Mouse (Mus musculus) MEL (cell line): Measurements from ENCODE around the gene Zfp773. TPM values are rescaled to one million over a fixed set of nuclear protein-coding genes. Genes with fewer than 3 reads are reported as not detected.
A peak's percentile ranks its signal among the peaks of the same experiment; 100 is the strongest.
"Not testable (repeated sequence)": the region's sequence is repeated elsewhere in the genome, so short reads cannot be mapped to it uniquely, and the experiment has no call there.

Experiments
- DNase-seq: peaks from one replicate; pipeline ENCODE4 v3.0.0; 2011; ENCODE audit warnings: low read depth, low spot score
- H3K27ac ChIP-seq: 2 replicates; pipeline ENCODE4 v1.5.1; 2012; ENCODE audit warnings: low read depth, mild to moderate bottlenecking, control low read depth, low read length, moderate library complexity; ENCODE audit not compliant: control insufficient read depth
- H3K27me3 ChIP-seq, 2 experiments: fragments of 150-350 bp in 1 of 2; sonication (generic) in 1 of 2; 2 replicates each; pipeline ENCODE4 v1.6.1; 2012; ENCODE audit warnings: low read length in 2 of 2, mild to moderate bottlenecking in 2 of 2, improper control_type of control experiment in 1 of 2, moderate library complexity in 1 of 2; ENCODE audit not compliant: insufficient read depth in 2 of 2, control insufficient read depth in 1 of 2
- H3K36me3 ChIP-seq, 2 experiments: 2 replicates each; pipeline ENCODE4 v1.6.1; 2012 to 2014; ENCODE audit warnings: low read length in 2 of 2, improper control_type of control experiment in 1 of 2, inconsistent platforms in 1 of 2, mild to moderate bottlenecking in 1 of 2; ENCODE audit not compliant: insufficient read depth in 2 of 2, control insufficient read depth in 1 of 2
- H3K4me1 ChIP-seq, 2 experiments: fragments of 150-350 bp in 1 of 2; sonication (generic) in 1 of 2; 2 replicates each; pipeline ENCODE4 v1.6.1; 2012; ENCODE audit warnings: low read length in 2 of 2, improper control_type of control experiment in 1 of 2, mild to moderate bottlenecking in 1 of 2; ENCODE audit not compliant: insufficient read depth in 2 of 2, control insufficient read depth in 1 of 2
- H3K4me3 ChIP-seq, 2 experiments: fragments of 150-350 bp in 1 of 2; sonication (generic) in 1 of 2; 2 replicates each; pipeline ENCODE4 v1.5.1; 2012; ENCODE audit warnings: low read depth in 2 of 2, low read length in 2 of 2, mild to moderate bottlenecking in 2 of 2, moderate library complexity in 2 of 2, control low read depth in 1 of 2, improper control_type of control experiment in 1 of 2; ENCODE audit not compliant: control insufficient read depth in 1 of 2, insufficient read depth in 1 of 2
- H3K79me2 ChIP-seq: 2 replicates; pipeline ENCODE4 v1.6.1; 2012; ENCODE audit warnings: mild to moderate bottlenecking, low read length, moderate library complexity; ENCODE audit not compliant: control insufficient read depth, poor library complexity, insufficient read depth
- H3K9ac ChIP-seq: 2 replicates; pipeline ENCODE4 v1.6.1; 2012; ENCODE audit warnings: low read depth, mild to moderate bottlenecking, control low read depth, low read length, moderate library complexity; ENCODE audit not compliant: control insufficient read depth, poor library complexity, severe bottlenecking
- H3K9me3 ChIP-seq: fragments of 150-350 bp; sonication (generic); replicated peaks from 2 replicates; pipeline ENCODE4 v1.6.1; 2012; ENCODE audit warnings: mild to moderate bottlenecking, low read length, improper control_type of control experiment, moderate library complexity; ENCODE audit not compliant: insufficient read depth
- ELF1 ChIP-seq: IDR thresholded peaks from 2 replicates; pipeline ENCODE4 v1.6.1; 2014; ENCODE audit warnings: low read depth, mild to moderate bottlenecking, inconsistent platforms, low read length, improper control_type of control experiment, moderate library complexity
- ETS1 ChIP-seq: IDR thresholded peaks from 2 replicates; pipeline ENCODE4 v1.6.1; 2012; ENCODE audit warnings: low read depth, mild to moderate bottlenecking, inconsistent platforms, low read length, improper control_type of control experiment, moderate library complexity
- HCFC1 ChIP-seq: IDR thresholded peaks from 2 replicates; pipeline ENCODE4 v1.6.1; 2012; ENCODE audit warnings: low read depth, mild to moderate bottlenecking, inconsistent platforms, low read length, improper control_type of control experiment, moderate library complexity
- JUND ChIP-seq: IDR thresholded peaks from 2 replicates; pipeline ENCODE4 v1.6.1; 2011; ENCODE audit warnings: low read depth, mild to moderate bottlenecking, improper control_type of control experiment, low read length
- KAT2A ChIP-seq: conservative IDR thresholded peaks from 2 replicates; pipeline ENCODE4 v1.6.1; 2012; ENCODE audit warnings: low read depth, low read length, improper control_type of control experiment, inconsistent platforms
- MAX ChIP-seq: IDR thresholded peaks from 2 replicates; pipeline ENCODE4 v1.6.1; 2011; ENCODE audit warnings: low read length, improper control_type of control experiment
- MAZ ChIP-seq: IDR thresholded peaks from 2 replicates; pipeline ENCODE4 v1.6.1; 2012; ENCODE audit warnings: low read depth, mild to moderate bottlenecking, inconsistent platforms, low read length, improper control_type of control experiment
- MEF2A ChIP-seq: IDR thresholded peaks from 2 replicates; pipeline ENCODE4 v1.6.1; 2014; ENCODE audit warnings: low read depth, mild to moderate bottlenecking, inconsistent platforms, low read length, improper control_type of control experiment; ENCODE audit not compliant: poor library complexity, insufficient replicate concordance, severe bottlenecking; ENCODE audit errors: extremely low read depth
- MYB ChIP-seq: IDR thresholded peaks from 2 replicates; pipeline ENCODE4 v1.6.1; 2011; ENCODE audit warnings: mild to moderate bottlenecking, low read depth, low read length, improper control_type of control experiment
- POLR2A ChIP-seq, 2 experiments: IDR thresholded peaks; 2 replicates each; pipeline ENCODE4 v1.6.1; 2011 to 2012; ENCODE audit warnings: low read length in 2 of 2, mild to moderate bottlenecking in 2 of 2, control low read depth in 1 of 2, improper control_type of control experiment in 1 of 2, low read depth in 1 of 2, moderate library complexity in 1 of 2; ENCODE audit not compliant: control insufficient read depth in 1 of 2, insufficient read depth in 1 of 2, poor library complexity in 1 of 2
- SIN3A ChIP-seq: IDR thresholded peaks from 2 replicates; pipeline ENCODE4 v1.6.1; 2012; ENCODE audit warnings: low read length, improper control_type of control experiment, inconsistent platforms
- SMC3 ChIP-seq: IDR thresholded peaks from 2 replicates; pipeline ENCODE4 v1.6.1; 2011; ENCODE audit warnings: low read depth, low read length, improper control_type of control experiment
- TBP ChIP-seq: IDR thresholded peaks from 2 replicates; pipeline ENCODE4 v1.8.0; 2011; ENCODE audit warnings: low read depth, low read length, improper control_type of control experiment
- USF1 ChIP-seq: IDR thresholded peaks from 2 replicates; pipeline ENCODE4 v1.6.1; 2014; ENCODE audit warnings: low read depth, mild to moderate bottlenecking, inconsistent platforms, low read length, improper control_type of control experiment, moderate library complexity
- ZC3H11A ChIP-seq: IDR thresholded peaks from 2 replicates; pipeline ENCODE4 v1.6.1; 2012; ENCODE audit warnings: low read depth, mild to moderate bottlenecking, inconsistent platforms, low read length, improper control_type of control experiment
- ZMIZ1 ChIP-seq: IDR thresholded peaks from 2 replicates; pipeline ENCODE4 v1.6.1; 2012; ENCODE audit warnings: low read depth, mild to moderate bottlenecking, inconsistent platforms, low read length, improper control_type of control experiment, moderate library complexity
- polyA plus RNA-seq, 2 experiments: library from polyadenylated mRNA; stranded (reverse) in 1 of 2; unstranded in 1 of 2; fragments of >175 nt in 1 of 2; fragments of >200 nt in 1 of 2; gene quantifications; 2 replicates each; pipeline versions ENCODE4 v1.2.1 to v1.2.4; 2012; ENCODE audit warnings: low replicate concordance in 2 of 2, low read depth in 1 of 2; ENCODE audit not compliant: insufficient read length in 2 of 2, insufficient read depth in 1 of 2, missing spikeins in 1 of 2
- total RNA-seq: library from RNA; depleted of rRNA; stranded (reverse); fragments of 300-350 nt; gene quantifications from 2 replicates; pipeline ENCODE4 v1.2.3, GENCODE M21; 2012

Gene Zfp773
- total and polyA plus RNA-seq, 3 experiments, result 0.15 to 0.57 TPM; not detected in 1

- H3K27me3 ChIP-seq, result no peaks in the 10 kb centered on the region; a peak in 1 of 4 replicates
- H3K4me3 ChIP-seq, result no peak overlapping the region
- no peak for TF ChIP-seq ETS1
- no peak for TF ChIP-seq ZC3H11A
- no peak for TF ChIP-seq ELF1
- no peak for TF ChIP-seq MEF2A
- no peak for TF ChIP-seq SMC3
- no peak for TF ChIP-seq MAZ
- TF ChIP-seq USF1, result no peak
- no peak for TF ChIP-seq JUND
- TF ChIP-seq, all 39 proteins: peak for 0
- Histone ChIP-seq H3K9me3 (no peaks in the 10 kb centered on the region), H3K4me1 (no peaks in the 10 kb centered on the region), H3K36me3 (no peaks in the 10 kb centered on the region), H3K79me2 (no peaks in the 10 kb centered on the region), H3K9ac (no peak overlapping the region), H3K27ac (no peak overlapping the region)
- DNase-seq, result no peak
These were observed 7.7 kb upstream of the Zfp773 start for GRCm38 (mm10) chr7:7144215-7144614.

DNA sequence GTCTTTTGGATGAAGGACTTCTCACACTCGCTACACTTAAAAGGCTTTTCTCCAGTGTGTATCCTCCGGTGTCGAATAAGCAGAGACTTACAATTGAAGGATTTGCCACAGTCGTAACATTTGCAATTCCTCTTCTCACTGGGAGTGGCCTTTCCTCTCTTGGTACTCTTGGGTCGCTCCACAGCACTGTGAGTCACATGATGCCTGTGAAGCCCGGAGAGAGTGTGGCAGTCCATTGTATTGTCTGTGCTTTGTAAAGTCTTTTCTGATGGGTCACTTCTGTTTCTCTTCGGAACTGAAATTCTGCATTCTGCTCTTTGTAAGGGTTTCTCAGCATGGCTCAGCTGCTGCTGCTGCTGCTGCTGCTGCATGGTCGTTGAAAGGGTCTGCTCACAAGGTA is 3.8 kb downstream of the Zfp773 start:
- Histone ChIP-seq H3K9ac (no peak overlapping the region), H3K79me2 (no peaks in the 10 kb centered on the region), H3K27ac (no peak overlapping the region), H3K27me3 (no peaks in the 10 kb centered on the region), H3K4me1 (peaks cover 0 to 2% of the 10 kb centered on the region in 2 experiments; a peak in 1 of 4 replicates), H3K4me3 (no peak overlapping the region), H3K9me3 (no peaks in the 10 kb centered on the region), H3K36me3 (peaks cover 0 to 3% of the 10 kb centered on the region in 2 experiments; a peak in 1 of 4 replicates)
- DNase-seq, result no peak
- TF ChIP-seq KAT2A, result no peak
- no peak for TF ChIP-seq MAX
- no peak for TF ChIP-seq SIN3A
- TF ChIP-seq MEF2A, result no peak
- no peak for TF ChIP-seq SMC3
- no peak for TF ChIP-seq HCFC1
- no peak for TF ChIP-seq MYB

GRCm38 (mm10) chr7:7130491-7131124 is 5.9 kb downstream of the Zfp773 start:
- Histone ChIP-seq H3K4me3 (peak overlapping the region; percentile 88 to 97), H3K27ac (peak overlapping the region; percentile 56; the same call in 1 of the 2 replicates), H3K9ac (peak overlapping the region; percentile 68)
- H3K27me3 ChIP-seq, H3K36me3 ChIP-seq, H3K4me1 ChIP-seq, H3K79me2 ChIP-seq, H3K9me3 ChIP-seq: not testable (repeated sequence)
- TF ChIP-seq HCFC1 (0 out of 2 replicates have a peak, but pooled peaks have one; percentile 43), ELF1 (peak; percentile 64; the same call in 1 of the 2 replicates), TBP (peak; percentile 35; the same call in 1 of the 2 replicates), ZMIZ1 (peak; percentile 50; the same call in 1 of the 2 replicates), SIN3A (peak; percentile 44), POLR2A (IDR thresholded peaks at IDR 0.05; ENCODE audit: control insufficient read depth in 1 of 2, insufficient read depth in 1 of 2, low read depth in 1 of 2, low read length in 2 of 2, poor library complexity in 1 of 2) (peak in 1 of 2 experiments; percentile 34; a peak in 1 of 4 replicates)
- peak; percentile 67 for DNase-seq
